Mouse (Mus musculus): ENCODE results near the gene Itga8.

Itga8 gene

DNA sequence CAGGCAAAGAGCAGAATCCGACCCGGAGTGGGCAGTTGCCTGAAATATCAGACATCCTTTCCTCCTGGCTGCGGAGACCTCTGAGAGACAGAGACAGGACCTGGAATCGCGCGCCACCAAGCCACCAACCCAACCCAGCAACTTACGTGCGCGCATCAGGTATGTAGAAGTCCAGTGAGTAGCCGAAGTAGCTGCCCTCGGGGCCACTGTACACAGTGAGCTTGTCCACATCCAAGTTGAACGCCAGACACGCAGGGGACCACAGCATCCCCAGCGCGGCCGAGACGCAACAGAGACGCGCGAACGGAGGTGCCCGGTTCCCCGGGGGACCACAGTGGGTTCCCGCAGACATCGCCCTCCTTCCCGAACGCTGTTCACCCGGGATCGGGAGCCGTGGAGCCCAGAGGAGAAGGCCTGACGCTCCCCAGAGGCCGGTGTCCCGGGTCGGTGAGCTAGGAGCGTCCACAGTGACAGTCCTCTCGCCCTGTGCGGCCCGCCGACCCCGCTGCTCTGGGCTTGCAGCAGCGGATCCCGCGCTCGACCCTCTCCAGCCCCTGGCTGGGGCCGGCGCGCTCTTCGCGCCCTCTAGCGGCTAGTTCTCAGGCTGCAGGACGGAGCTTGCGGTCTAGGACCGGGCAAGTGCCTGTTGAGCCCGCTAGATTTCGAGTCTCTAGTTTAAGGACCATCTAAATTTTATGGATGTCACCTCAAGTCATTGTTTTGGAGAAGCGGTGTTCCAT, at the start of gene Itga8:
Itga8 (minus strand) TSS at position 492 of the 740 bp plus-strand sequence.
- ChIA-PET CTCF (interaction anchor here (0.5 to 1.4 kb wide), 22 partner anchors 9 to 638 kb away, joined by 3 to 7 read pairs (median 4); no protein-coding TSS in a partner anchor), POLR2A (interaction anchor here in 1 of 4 experiments (0.5 kb wide), 1 partner anchor 15 kb away, joined by 3 read pairs; no protein-coding TSS in a partner anchor)

DNA sequence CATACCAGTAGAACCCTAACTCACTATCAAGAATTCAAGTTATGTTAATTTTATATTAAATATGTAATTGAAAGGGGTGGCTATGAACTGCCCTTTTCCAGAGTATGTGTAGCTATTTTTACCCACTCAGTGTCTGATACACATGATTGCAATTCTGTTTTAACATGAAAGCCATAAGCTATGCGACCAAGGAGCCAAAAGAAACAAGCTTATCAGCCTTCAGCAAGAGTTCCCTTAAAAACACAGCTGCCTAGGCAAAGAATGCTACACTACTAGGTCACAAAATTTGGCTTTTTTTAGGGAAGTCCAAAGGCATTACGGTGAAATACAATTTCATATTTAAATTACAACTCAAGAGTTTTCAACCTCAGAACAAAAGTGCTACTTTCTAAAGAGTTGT, 47.2 kb upstream of the Itga8 start:
- CTCF ChIA-PET = interaction anchor here in 1 of 4 experiments (0.9 kb wide), 1 partner anchor 9 kb away, joined by 4 read pairs; no protein-coding TSS in a partner anchor

DNA sequence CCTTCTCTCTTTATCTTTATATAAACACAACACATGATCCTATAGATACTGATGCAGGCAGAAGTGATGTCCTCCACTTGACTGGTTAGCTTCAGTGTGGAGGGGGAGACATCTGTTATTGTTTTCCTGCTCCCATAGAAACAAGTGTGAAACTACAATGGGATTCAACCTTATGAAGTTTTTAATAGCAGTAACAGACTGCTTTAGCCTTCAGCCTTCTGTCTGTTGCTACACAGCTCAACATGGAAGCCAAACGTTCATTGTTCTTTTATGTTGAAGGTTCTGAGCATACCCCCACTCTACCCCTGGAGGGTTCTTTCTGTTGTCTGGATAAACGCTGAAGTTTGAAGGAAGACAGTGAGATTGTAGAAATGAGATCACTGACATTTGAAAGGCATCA, 30.2 kb upstream of the Itga8 start:
- CTCF ChIA-PET = no interaction called here
- POLR2A ChIA-PET = no interaction called here

More for the DNA sequence above, 47.2 kb upstream of the Itga8 start:
- POLR2A ChIA-PET = no interaction called here

DNA sequence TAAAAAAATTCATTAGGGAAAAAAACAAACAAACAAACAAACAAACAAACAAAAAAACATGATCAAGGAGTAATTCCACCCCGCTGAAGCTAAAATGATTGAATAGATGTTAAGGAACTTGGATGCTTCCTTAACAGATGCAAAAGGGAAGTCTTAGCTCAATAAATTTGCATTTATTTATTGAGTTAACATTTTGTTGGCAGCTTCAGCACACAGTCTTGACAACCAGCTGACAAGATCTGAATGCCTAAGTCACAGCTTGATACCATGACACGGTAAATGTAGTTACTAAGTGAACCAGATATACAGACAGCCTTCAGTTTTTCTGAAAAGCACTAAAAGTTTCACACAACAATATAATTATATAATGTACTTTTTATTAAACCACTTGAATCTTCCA, 27.9 kb upstream of the Itga8 start:
- POLR2A ChIA-PET = no interaction called here
- CTCF ChIA-PET = no interaction called here

DNA sequence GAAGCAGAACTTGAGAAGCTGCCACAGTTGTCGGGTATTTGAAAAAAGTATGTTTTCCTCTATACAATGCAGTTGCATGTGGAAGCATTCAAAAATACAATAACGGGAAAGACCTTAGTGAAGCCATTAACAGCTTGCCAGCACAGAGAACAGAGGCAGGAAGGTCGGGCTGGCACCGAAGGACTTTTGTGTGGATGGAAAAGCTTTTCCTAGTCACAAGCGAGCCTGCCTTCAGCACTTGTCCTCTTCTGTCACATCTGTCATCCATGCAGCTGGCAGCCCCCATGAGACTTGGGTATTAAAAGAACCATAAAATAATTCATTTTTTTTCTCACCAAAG, 27.3 kb upstream of the Itga8 start:
- CTCF ChIA-PET = interaction anchor here in 2 of 4 experiments (0.6 to 1.5 kb wide), 3 partner anchors 27 to 1866 kb away, joined by 3 to 6 read pairs (median 5); partner anchors contain the start of gene Itga8 (in 1 of the 2)
- POLR2A ChIA-PET = interaction anchor here in 1 of 4 experiments (0.7 kb wide), 1 partner anchor 1306 kb away, joined by 6 read pairs; no protein-coding TSS in a partner anchor

DNA sequence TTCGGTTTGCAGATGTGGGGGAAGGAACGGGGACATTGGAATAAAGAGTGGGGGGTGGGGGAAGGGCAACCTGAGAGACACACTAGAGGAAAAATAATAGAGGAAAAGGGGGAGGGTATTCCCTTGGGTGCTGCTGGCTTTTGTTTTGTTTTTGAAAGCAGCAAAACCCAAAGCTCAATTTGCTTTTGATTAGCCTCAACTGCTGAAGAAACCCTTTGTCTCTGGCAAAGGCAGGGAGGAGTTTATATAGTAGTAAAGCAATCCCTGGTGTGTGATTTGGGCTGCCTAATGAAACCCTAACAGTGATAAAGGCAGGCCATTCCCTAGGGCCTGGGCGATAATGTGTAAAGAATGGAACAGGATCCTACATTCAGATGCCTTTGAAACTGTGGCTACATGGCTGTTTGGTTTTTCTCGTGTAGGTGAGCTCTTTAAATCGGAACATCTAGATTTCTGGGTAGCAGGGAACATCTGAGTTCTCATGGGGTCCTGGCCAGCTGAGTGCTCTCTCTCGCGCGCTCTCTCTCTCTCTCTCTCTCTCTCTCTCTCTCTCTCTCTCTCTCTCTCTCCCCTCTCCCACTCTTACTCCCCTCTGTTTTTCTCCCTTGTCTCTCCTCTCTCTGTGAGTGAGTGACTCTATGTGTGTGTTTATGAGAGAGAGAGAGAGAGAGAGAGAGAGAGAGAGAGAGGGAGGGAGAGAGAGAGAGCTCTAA, 26.8 kb upstream of the Itga8 start:
- ChIA-PET POLR2A (interaction anchor here in 2 of 4 experiments (0.6 to 0.9 kb wide), 3 partner anchors 8 to 1306 kb away, joined by 3 to 6 read pairs (median 4); no protein-coding TSS in a partner anchor), CTCF (interaction anchor here in 2 of 4 experiments (0.6 to 1.5 kb wide), 4 partner anchors 26 to 1866 kb away, joined by 3 to 6 read pairs (median 4); partner anchors contain the start of gene Itga8 (in 1 of the 2))

DNA sequence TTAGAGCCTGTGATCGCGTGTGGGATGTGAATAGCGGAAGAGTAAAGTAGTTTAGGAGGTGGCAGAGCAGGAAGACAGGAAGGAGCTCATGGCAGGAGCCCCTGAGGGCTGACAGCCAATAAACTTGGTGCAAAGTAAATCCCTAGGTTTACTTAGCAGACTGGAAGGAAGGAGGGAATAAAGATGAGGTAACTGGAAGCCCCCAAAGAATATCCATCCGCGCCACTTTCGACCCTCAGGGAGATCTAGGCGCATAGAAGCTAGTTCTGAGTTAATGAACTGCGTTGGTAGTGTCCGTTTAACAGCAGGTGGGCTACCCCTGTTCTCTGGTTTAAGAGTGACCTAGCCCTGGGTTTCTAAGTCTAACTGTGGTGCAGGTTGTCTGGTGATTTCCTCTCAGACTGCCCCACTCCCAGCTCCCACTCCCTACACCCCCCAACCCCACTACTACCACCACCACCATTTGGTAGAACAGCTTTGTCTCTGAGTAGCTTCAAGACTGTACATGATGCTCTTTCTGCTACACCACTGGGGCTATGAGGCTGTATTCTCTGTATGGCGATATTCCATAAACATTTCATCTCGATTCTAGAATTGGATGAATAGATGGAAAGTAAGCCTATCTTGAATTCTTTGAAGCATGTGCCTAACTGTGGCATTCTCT, 26.1 kb upstream of the Itga8 start:
- CTCF ChIA-PET = interaction anchor here in 2 of 4 experiments (0.6 to 1.5 kb wide), 4 partner anchors 26 to 1510 kb away, joined by 3 to 6 read pairs (median 4); partner anchors contain the start of gene Itga8 (in 1 of the 2)
- POLR2A ChIA-PET = interaction anchor here in 2 of 4 experiments (0.6 to 0.9 kb wide), 3 partner anchors 9 to 63 kb away, joined by 3 to 4 read pairs (median 3); no protein-coding TSS in a partner anchor

DNA sequence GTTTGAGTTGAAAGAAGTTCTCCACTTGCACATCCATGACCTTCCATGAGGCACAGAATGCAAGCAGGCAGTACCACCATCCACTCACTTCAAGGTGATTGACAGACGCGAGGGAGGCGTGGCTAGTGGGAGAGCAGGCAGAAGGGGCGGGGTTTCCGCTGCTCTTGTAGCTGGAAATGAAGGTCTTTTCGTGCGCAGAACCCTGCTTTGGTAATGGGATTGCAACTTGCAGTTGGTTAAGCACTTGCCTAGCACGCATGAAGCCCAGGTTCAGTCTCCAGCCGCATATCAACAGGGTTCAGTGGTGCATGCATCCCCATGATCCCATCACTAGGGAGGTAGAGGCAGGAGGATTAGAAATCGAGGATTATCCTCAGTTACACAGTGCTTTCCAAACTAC, 25.5 kb upstream of the Itga8 start:
- ChIA-PET POLR2A (interaction anchor here in 1 of 4 experiments (0.9 kb wide), 1 partner anchor 9 kb away, joined by 3 read pairs; no protein-coding TSS in a partner anchor), CTCF (interaction anchor here in 1 of 4 experiments (0.6 to 1.2 kb wide), 2 partner anchors 25 to 230 kb away, joined by 4 read pairs; no protein-coding TSS in a partner anchor)

DNA sequence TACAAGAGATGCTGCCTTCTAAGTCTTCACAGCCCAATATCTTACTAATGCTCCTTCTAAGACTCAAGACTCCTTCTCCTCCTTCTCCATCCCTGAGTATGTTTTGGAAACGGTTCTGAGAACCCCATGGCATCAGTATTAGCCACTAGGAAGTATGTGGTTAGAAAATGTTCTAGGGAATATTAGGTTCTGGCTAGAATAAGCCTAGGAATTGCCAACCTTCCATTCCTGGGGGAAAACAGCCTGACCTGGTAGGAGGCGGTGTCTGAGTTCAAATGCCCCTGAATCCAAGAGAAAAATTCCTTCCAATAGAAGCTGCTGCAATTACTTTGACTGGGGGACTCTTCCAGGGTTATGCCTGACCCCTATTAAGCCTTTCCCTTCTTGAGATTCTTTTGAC, 24.1 kb upstream of the Itga8 start:
- CTCF ChIA-PET = no interaction called here
- POLR2A ChIA-PET = no interaction called here

DNA sequence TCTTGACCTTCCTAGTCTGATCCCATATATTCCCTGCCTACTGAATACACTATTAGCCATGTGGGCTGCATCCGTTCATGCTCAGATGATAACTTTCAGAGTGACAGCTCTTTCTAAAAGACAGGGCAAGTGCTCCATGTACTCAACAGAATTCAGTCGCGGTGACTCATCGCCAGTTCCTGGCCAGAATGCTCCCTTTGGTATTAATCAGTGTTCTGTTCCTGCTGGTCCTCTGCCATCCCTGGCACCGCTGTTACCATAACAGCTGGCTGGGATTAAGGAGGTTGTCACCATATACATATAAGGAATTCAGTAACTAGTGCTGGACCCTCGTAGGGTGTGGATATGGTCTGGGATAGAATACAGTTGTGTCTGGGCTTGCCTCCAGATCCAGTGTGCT, 23.7 kb upstream of the Itga8 start:
- ChIA-PET CTCF (no interaction called here), POLR2A (no interaction called here)

DNA sequence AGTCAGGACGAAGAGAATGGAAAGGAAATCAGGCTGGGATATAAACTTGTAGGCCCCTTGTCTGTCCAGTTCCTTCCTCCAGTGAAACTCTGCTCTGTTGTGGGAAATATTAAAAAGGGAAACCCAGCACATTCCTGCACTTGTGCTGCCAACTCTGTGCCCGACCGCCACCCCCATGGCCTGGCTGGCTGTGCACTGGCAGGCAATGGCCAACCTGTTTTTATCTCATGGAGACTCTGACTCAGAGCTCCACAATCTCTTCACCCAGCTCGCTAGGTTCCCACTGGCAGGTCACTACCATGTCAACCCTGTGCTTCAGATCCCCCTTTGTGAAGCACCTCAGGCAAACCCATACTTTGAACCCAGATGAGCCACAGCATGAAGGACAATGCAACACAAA, 19.2 kb upstream of the Itga8 start:
- ChIA-PET CTCF (interaction anchor here in 1 of 4 experiments (0.6 kb wide), 1 partner anchor 131 kb away, joined by 3 read pairs; no protein-coding TSS in a partner anchor), POLR2A (no interaction called here)

DNA sequence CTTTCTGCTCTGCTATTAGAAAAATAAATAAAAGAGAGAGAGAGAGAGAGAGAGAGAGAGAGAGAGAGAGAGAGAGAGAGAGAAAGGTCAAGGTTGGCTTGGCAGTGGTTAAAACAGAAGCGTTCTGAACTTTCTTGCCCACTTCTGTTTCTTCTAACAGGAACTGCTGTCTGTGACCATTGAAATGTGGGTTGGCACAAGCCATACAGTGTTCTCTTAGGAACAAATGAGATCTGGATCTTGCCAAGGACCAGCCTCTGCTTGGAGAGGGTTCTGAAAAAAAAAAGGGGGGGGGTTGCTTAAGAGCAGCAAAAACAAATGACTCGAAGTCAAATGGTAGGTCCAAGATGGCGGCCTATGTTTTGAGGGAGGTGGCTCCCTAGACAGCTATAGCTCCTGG, 17.0 kb upstream of the Itga8 start:
- ChIA-PET POLR2A (interaction anchor here in 1 of 4 experiments (0.9 kb wide), 1 partner anchor 9 kb away, joined by 3 read pairs; no protein-coding TSS in a partner anchor), CTCF (interaction anchor here in 1 of 4 experiments (0.5 kb wide), 1 partner anchor 1702 kb away, joined by 3 read pairs; no protein-coding TSS in a partner anchor)

DNA sequence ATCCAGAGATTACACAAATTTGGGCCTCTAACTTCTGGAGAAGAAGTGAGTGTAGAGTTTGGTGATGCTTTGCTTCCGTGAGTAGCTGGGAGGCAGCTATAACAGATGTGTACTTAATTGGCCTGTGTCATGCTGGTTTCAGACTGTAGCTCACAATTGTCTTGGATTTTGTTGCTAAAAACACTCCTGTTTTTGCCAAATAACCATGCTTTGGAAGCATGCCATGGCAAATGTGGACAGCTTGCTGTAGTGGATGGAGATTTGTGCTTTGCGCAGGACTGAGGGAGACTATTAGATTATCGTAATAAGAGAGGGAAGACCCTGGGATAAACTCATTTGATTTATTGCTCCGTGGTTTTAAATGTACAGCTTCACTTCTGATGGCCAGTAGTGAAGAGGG, 16.3 kb upstream of the Itga8 start:
- CTCF ChIA-PET = interaction anchor here in 1 of 4 experiments (1.2 kb wide), 1 partner anchor 16 kb away, joined by 5 read pairs; the partner anchor contains the start of gene Itga8
- POLR2A ChIA-PET = interaction anchor here in 1 of 4 experiments (0.9 kb wide), 1 partner anchor 10 kb away, joined by 3 read pairs; no protein-coding TSS in a partner anchor

DNA sequence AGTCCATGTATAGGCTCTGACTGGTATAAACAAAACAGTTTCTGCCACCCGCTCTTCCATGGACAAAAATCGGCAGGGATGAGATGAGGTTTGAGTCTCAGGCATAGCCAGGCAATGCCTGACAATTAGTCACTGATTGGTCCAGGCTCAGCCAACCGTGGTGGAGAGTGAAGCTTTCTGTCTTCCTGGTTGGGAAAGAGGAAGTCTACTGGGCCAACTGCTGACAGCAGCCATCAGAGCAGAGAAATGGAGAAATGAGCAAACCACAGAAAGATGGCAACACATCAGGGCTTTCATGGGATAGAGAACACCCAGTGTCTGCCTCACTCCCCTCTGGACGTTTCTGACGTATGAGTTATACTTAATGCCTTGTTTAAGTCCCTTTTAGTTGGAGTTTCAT, 15.6 kb upstream of the Itga8 start:
- CTCF ChIA-PET = interaction anchor here in 1 of 4 experiments (1.2 kb wide), 1 partner anchor 16 kb away, joined by 5 read pairs; the partner anchor contains the start of gene Itga8
- POLR2A ChIA-PET = interaction anchor here in 1 of 4 experiments (1.1 kb wide), 1 partner anchor 11 kb away, joined by 4 read pairs; no protein-coding TSS in a partner anchor

DNA sequence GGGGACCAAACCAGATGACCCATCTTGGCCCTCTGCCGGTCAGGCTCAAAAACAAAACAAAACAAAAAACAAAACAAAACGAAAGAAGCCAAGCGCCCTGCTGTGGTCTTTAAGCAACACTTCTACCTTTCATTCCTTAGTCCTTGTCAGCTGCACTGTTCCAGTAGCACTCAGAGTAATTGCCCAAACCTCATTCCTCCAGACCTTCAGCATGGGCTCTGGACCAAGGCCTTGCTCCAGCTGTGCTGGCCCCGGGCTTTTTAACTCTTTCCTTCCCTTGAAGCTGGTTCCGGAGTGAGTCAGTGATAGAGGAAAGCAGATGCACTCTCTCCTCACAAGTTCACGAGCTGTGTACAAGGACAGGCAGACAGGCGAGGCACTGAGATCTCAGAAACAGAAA, 14.6 kb upstream of the Itga8 start:
- POLR2A ChIA-PET = interaction anchor here in 1 of 4 experiments (1.1 kb wide), 1 partner anchor 10 kb away, joined by 4 read pairs; no protein-coding TSS in a partner anchor
- CTCF ChIA-PET = interaction anchor here in 1 of 4 experiments (1.0 kb wide), 1 partner anchor 15 kb away, joined by 5 read pairs; the partner anchor contains the start of gene Itga8

DNA sequence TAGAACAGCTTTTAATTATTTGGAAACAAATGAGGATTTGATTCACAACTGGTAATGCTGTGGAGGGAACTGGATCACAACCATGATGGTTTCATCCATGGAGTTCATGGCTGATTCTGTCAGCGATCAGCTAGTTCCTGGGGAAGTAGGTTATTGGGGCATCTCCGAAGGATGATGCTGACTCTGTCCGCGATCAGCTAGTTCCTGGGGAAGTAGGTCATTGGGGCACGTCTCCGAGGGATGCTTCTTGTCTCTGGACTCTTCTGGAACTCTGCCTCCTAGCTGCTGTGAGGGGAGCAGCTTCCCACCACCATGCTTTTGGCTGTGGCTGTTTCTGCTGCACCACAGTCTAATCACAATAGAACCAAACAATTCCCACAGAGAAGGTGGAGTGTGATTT, 12.3 kb upstream of the Itga8 start:
- POLR2A ChIA-PET = no interaction called here
- CTCF ChIA-PET = interaction anchor here in 2 of 4 experiments (1.1 to 1.5 kb wide), 2 partner anchors 12 kb away, joined by 3 to 5 read pairs; partner anchors contain the start of gene Itga8 (in 2 of the 2)

DNA sequence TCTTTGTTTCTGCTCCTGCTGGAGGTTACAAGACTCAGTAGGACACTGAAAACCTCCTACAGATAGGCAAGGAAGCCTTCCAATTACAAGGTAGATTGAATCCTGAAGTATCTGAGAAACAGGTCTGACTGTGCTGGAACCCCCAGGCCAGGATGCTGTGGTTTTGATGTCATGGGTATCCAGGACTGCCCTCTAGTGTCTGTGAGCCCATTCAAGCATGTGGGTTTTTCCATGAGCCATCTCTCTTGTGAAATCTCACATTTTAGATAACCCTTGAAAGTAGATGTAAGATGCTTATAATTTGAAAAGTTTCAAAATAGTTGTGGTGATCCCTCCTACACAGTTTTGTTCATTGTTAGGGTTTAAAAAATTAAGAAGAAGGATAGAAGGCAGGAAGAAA, 6.7 kb upstream of the Itga8 start:
- POLR2A ChIA-PET = no interaction called here
- CTCF ChIA-PET = no interaction called here

DNA sequence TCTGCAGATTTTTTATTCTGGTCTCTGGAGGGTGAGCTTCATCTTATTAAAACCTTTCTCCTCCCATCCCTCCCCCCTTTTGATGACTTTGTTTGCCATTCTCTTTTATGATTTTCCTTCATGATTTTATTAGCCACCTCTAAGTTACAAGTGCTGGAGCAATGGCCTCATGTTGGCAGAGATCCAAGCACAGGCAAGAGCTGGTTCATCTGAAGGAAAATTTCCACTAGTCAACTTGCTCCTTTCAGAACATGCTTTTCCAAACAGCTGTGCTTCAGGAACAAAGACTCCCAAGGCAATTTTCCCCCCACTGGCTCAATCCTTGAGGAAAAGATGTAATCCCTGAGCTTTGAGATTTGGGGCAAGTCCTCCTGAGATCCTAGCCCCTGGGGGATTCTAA, 5.6 kb upstream of the Itga8 start:
- ChIA-PET POLR2A (interaction anchor here in 1 of 4 experiments (1.3 kb wide), 1 partner anchor 9 kb away, joined by 4 read pairs; no protein-coding TSS in a partner anchor), CTCF (no interaction called here)
